In genomic region chr4:123353271-123353877, GRCm38 (mm10) we compare ENCODE assay signal across 30 mouse cellular contexts. TPM values are rescaled to one million over a fixed set of nuclear protein-coding genes. Genes with fewer than 3 reads are reported as not detected.
DNase-seq lines count a peak whose midpoint lies in the region.
"Had no signal": no experiment of that assay in that cellular context is flagged by ENCODE, and none has a peak within 500 bp of the region (broad histone marks: within the 10 kb centered on the region; RNA-seq: fewer than 3 reads in every experiment).

No protein-coding gene starts in this region.

- no peaks in the 10 kb centered on the region for H3K4me1 ChIP-seq in midbrain, embryonic 10.5 days
- H3K4me1 ChIP-seq: hindbrain, embryonic 13.5 days; kidney, embryonic 15.5 days; limb, embryonic 10.5 days; midbrain, embryonic 15.5 days; neural tube, embryonic 13.5 days had no signal

- no peak overlapping the region for H3K4me3 ChIP-seq in midbrain, embryonic 10.5 days
- H3K4me3 ChIP-seq: hindbrain, embryonic 13.5 days; kidney, embryonic 15.5 days; left cerebral cortex, adult 2 months; limb, embryonic 10.5 days; midbrain, embryonic 15.5 days; myocyte; neural tube, embryonic 13.5 days had no signal

- H3K9me3 ChIP-seq in midbrain, embryonic 10.5 days (replicated peaks), result no peaks in the 10 kb centered on the region
- H3K9me3 ChIP-seq: hindbrain, embryonic 13.5 days; kidney, embryonic 15.5 days; limb, embryonic 10.5 days; midbrain, embryonic 15.5 days; neural tube, embryonic 13.5 days had no signal

- no peak overlapping the region for H3K27ac ChIP-seq in midbrain, embryonic 10.5 days (replicated peaks)
- H3K27ac ChIP-seq: hindbrain, embryonic 13.5 days; kidney, embryonic 15.5 days; left cerebral cortex, adult 2 months; limb, embryonic 10.5 days; midbrain, embryonic 15.5 days; neural tube, embryonic 13.5 days had no signal

- DNase-seq in right cerebral cortex, adult 18-20 months, result peak; percentile 43
- no peak for DNase-seq in right cerebral cortex, postnatal 25 days
- peak; percentile 47 for DNase-seq in adrenal gland, adult 8-10 months
- peak; percentile 58 for DNase-seq in brain, adult 2 months (ENCODE audit: low read depth, low spot score)
- DNase-seq in splenic B cell, adult 2 months (ENCODE audit: low read depth, low spot score), result peak; percentile 53
- no peak for DNase-seq in heart, postnatal 14 days
- no peak for DNase-seq in left cerebral cortex, postnatal 14 days (ENCODE audit: low spot score in 2 of 2)
- DNase-seq in midbrain, embryonic 10.5 days (ENCODE audit: low spot score), result no peak
- DNase-seq: cerebellum, adult 2 months; cerebellum, postnatal 36 days; gastrocnemius, postnatal 36 days; heart, postnatal 36 days; kidney, adult 11 months; kidney, postnatal 36 days; liver; liver, postnatal 0 days; lung, postnatal 10 days; thymus, postnatal 14 days had no signal

- H3K36me3 ChIP-seq in splenic B cell, adult 2 months (ENCODE audit: control insufficient read depth, insufficient read depth, low read length, poor library complexity, severe bottlenecking), result peaks cover 33% of the 10 kb centered on the region
- H3K36me3 ChIP-seq in midbrain, embryonic 10.5 days, result peaks cover 99% of the 10 kb centered on the region

- WGBS in midbrain, embryonic 10.5 days, result 90% methylated on average over 10 of the region's 10 CpGs

- intact Hi-C loops in heart, postnatal 14 days (cut with DNase I), result no loop called here
- intact Hi-C loops in left cerebral cortex, postnatal 14 days (cut with DNase I), result no loop called here

- H3K27me3 ChIP-seq in splenic B cell, adult 2 months (ENCODE audit: control insufficient read depth, insufficient read depth, low read length, poor library complexity, severe bottlenecking), result no peaks in the 10 kb centered on the region
- no peaks in the 10 kb centered on the region for H3K27me3 ChIP-seq in midbrain, embryonic 10.5 days (ENCODE audit: low read depth, poor library complexity, severe bottlenecking)
- H3K27me3 ChIP-seq: hindbrain, embryonic 13.5 days; kidney, embryonic 15.5 days; midbrain, embryonic 15.5 days; neural tube, embryonic 13.5 days had no signal

RNA-seq across cellular contexts. Expression of gene Bmp8a, which starts 10.3 kb away (rescaled TPM):
- total RNA-seq in adrenal gland, adult 8-10 months (2022), result under 1 TPM in 2 of 4 experiments, not detected in 2; 0.15 to 0.17 TPM
- total RNA-seq in heart, postnatal 14 days (2021), result under 1 TPM; 0.10 to 0.12 TPM
- under 1 TPM; 0.24 to 0.30 TPM for total RNA-seq in left cerebral cortex, postnatal 14 days (2021)
- 0.07 and 0.11 TPM in 2 replicates for polyA plus RNA-seq in midbrain, embryonic 10.5 days (2016; fragmentation: Nextera tagmentation; extraction: Ambion mirVana)
- total RNA-seq: heart, adult 8-10 months; megakaryocyte-erythroid progenitor cell, adult 5-6 weeks had no signal
- polyA plus RNA-seq: forebrain, embryonic 14.5 days; heart, embryonic 14.5 days; midbrain, embryonic 15.5 days had no signal

RNA-seq across cellular contexts. Expression of gene Oxct2a, which starts 29.9 kb away (rescaled TPM):
- total RNA-seq in adrenal gland, adult 8-10 months (2022), result not detected
- total RNA-seq in heart, postnatal 14 days (2021), result not detected
- not detected for total RNA-seq in left cerebral cortex, postnatal 14 days (2021)
- polyA plus RNA-seq in midbrain, embryonic 10.5 days (2016; fragmentation: Nextera tagmentation; extraction: Ambion mirVana), result not detected in 2 replicates
- total RNA-seq: heart, adult 8-10 months; heart, postnatal 36 days; left cerebral cortex, adult 2 months; megakaryocyte-erythroid progenitor cell, adult 5-6 weeks had no signal
- polyA plus RNA-seq: cerebellum, adult 2 months; embryonic facial prominence, embryonic 14.5 days; forebrain, embryonic 14.5 days; heart, embryonic 14.5 days; hindbrain, embryonic 13.5 days; kidney, embryonic 15.5 days; limb, embryonic 10.5 days; liver, postnatal 0 days; neural tube, embryonic 13.5 days had no signal

Comparison
In these comparisons a context has a peak if more than half of its experiments do, and no peak if none do; other contexts are left out.
1. DNase-seq: peak in right cerebral cortex, adult 18-20 months (single experiment), adrenal gland, adult 8-10 months (single experiment), brain, adult 2 months (single experiment) and splenic B cell, adult 2 months (single experiment); none in right cerebral cortex, postnatal 25 days (single experiment), heart, postnatal 14 days (0 of 2), left cerebral cortex, postnatal 14 days (0 of 2) and midbrain, embryonic 10.5 days (single experiment).